25 mouse cellular contexts compared by ENCODE assay signal in the genomic region with DNA sequence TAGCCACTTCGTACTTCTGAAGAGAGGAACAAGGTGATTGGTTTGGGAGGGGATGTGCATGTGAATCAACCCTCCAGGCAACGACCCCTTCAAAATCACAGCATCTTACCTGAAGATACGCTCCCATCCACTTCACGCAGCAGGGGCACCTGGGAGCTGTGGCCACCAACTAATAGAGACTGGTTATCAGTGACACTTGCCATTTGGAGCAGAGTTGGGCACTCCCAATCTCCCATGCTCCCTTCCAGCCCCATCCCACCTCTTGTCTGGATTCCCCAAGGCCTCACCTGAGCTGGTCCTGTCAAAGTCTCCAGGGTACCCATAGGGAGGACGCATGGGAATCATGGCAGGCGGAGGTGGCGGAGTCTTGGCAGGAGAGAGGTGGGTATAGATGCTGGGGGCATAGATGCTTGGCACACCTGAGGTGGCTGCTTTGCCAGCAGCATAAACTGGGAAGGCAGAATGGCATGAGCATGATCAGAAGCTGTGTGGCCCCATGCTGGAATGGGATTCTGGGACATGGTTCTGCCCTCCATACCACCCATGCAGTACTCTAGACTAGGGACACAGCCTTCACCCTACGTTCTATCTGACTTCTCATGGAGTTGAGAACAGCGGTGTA. TPM values are rescaled to one million over a fixed set of nuclear protein-coding genes. Genes with fewer than 3 reads are reported as not detected.
DNase-seq lines count a peak whose midpoint lies in the region; ATAC-seq and TF ChIP-seq lines count a peak whose summit lies in the region.
"Had no signal": no experiment of that assay in that cellular context is flagged by ENCODE, and none has a peak within 500 bp of the region (broad histone marks: within the 10 kb centered on the region; RNA-seq: fewer than 3 reads in every experiment).

No protein-coding gene starts in this region.

- H3K27me3 ChIP-seq in hindbrain, embryonic 10.5 days (ENCODE audit: insufficient read depth, poor library complexity, severe bottlenecking) = no peaks in the 10 kb centered on the region
- H3K27me3 ChIP-seq in hindbrain, embryonic 16.5 days (replicated peaks; ENCODE audit: control insufficient read depth, insufficient read depth, low read length) = no peaks in the 10 kb centered on the region
- H3K27me3 ChIP-seq in hindbrain, embryonic 15.5 days = no peaks in the 10 kb centered on the region
- no peaks in the 10 kb centered on the region for H3K27me3 ChIP-seq in forebrain, embryonic 12.5 days
- H3K27me3 ChIP-seq: lung, embryonic 15.5 days; midbrain, embryonic 12.5 days had no signal

- H3K9ac ChIP-seq in hindbrain, embryonic 16.5 days (ENCODE audit: low read depth, low read length) = no peak overlapping the region
- no peak overlapping the region for H3K9ac ChIP-seq in hindbrain, embryonic 15.5 days
- H3K9ac ChIP-seq in forebrain, embryonic 12.5 days = no peak overlapping the region

- TF ChIP-seq CTCF in lung, adult 2 months (IDR thresholded peaks at IDR 0.05; ENCODE audit: insufficient read depth, low read length) = no peak
- TF ChIP-seq CTCF in cortical plate, adult 2 months (IDR thresholded peaks at IDR 0.05; ENCODE audit: extremely low read depth, insufficient read depth, low read length) = no peak

- intact Hi-C loops in left cerebral cortex, postnatal 25 days (cut with DNase I) = loop anchor here (5.0 kb wide), 1 partner anchor 138 kb away; no protein-coding TSS in a partner anchor

- 95% methylated on average over 9 of the region's 9 CpGs for WGBS in hindbrain, embryonic 10.5 days
- WGBS in hindbrain, embryonic 16.5 days = 95% methylated on average over 9 of the region's 9 CpGs
- WGBS in lung, adult 2 months = 96% methylated on average over 9 of the region's 9 CpGs
- WGBS in hindbrain, embryonic 15.5 days = 99% methylated on average over 9 of the region's 9 CpGs
- 96% methylated on average over 9 of the region's 9 CpGs for WGBS in forebrain, embryonic 12.5 days

- no peak for ATAC-seq in hindbrain, embryonic 16.5 days
- ATAC-seq in hindbrain, embryonic 15.5 days (ENCODE audit: low FRiP score, low read depth) = no peak
- ATAC-seq in forebrain, embryonic 12.5 days (ENCODE audit: low FRiP score) = no peak
- ATAC-seq: activated CD4-positive, CD25-positive, alpha-beta regulatory T cell, adult 4 months; forebrain, embryonic 16.5 days; inflammation-experienced regulatory T-cells, adult 6 months had no signal

- TF ChIP-seq POLR2A in lung, adult 2 months (IDR thresholded peaks at IDR 0.05; ENCODE audit: borderline replicate concordance, extremely low read depth, low read depth, low read length) = 0 out of 2 replicates have a peak, but pooled peaks have one; percentile 10
- peak; percentile 3; the same call in 1 of the 2 replicates for TF ChIP-seq POLR2A in cortical plate, adult 2 months (IDR thresholded peaks at IDR 0.05; ENCODE audit: extremely low read depth, insufficient read depth, low read length)

- no peaks in the 10 kb centered on the region for H3K9me3 ChIP-seq in hindbrain, embryonic 10.5 days
- no peaks in the 10 kb centered on the region for H3K9me3 ChIP-seq in hindbrain, embryonic 16.5 days (ENCODE audit: control insufficient read depth, low read length)
- no peaks in the 10 kb centered on the region for H3K9me3 ChIP-seq in hindbrain, embryonic 15.5 days
- H3K9me3 ChIP-seq in forebrain, embryonic 12.5 days = no peaks in the 10 kb centered on the region
- H3K9me3 ChIP-seq: lung, embryonic 15.5 days; midbrain, embryonic 12.5 days had no signal

- peaks cover 54% of the 10 kb centered on the region for H3K36me3 ChIP-seq in hindbrain, embryonic 10.5 days
- H3K36me3 ChIP-seq in hindbrain, embryonic 16.5 days (ENCODE audit: control insufficient read depth, insufficient read depth, low read length) = peaks cover 4% of the 10 kb centered on the region
- peaks cover 8% of the 10 kb centered on the region for H3K36me3 ChIP-seq in hindbrain, embryonic 15.5 days
- peaks cover 24% of the 10 kb centered on the region for H3K36me3 ChIP-seq in forebrain, embryonic 12.5 days (replicated peaks)

- peak overlapping the region; percentile 99 for H3K27ac ChIP-seq in hindbrain, embryonic 10.5 days
- no peak overlapping the region for H3K27ac ChIP-seq in hindbrain, embryonic 16.5 days (ENCODE audit: low read depth, low read length)
- H3K27ac ChIP-seq in cortical plate, adult 2 months (ENCODE audit: insufficient read depth, low read length) = no peak overlapping the region
- H3K27ac ChIP-seq in hindbrain, embryonic 15.5 days (replicated peaks) = no peak overlapping the region
- no peak overlapping the region for H3K27ac ChIP-seq in forebrain, embryonic 12.5 days
- H3K27ac ChIP-seq: midbrain, embryonic 12.5 days had no signal

- H3K4me2 ChIP-seq in hindbrain, embryonic 16.5 days (ENCODE audit: low read length) = no peak overlapping the region
- H3K4me2 ChIP-seq in hindbrain, embryonic 15.5 days = peak overlapping the region; percentile 50
- H3K4me2 ChIP-seq in forebrain, embryonic 12.5 days = no peak overlapping the region; the same call in 1 of the 2 replicates

- peaks cover 25% of the 10 kb centered on the region for H3K4me1 ChIP-seq in hindbrain, embryonic 10.5 days (replicated peaks)
- H3K4me1 ChIP-seq in hindbrain, embryonic 16.5 days (ENCODE audit: control insufficient read depth, insufficient read depth, low read depth, low read length) = peaks cover 18% of the 10 kb centered on the region
- H3K4me1 ChIP-seq in lung, adult 2 months (ENCODE audit: control insufficient read depth, insufficient read depth, low read length) = peaks cover 7% of the 10 kb centered on the region
- peaks cover 4% of the 10 kb centered on the region for H3K4me1 ChIP-seq in cortical plate, adult 2 months (ENCODE audit: control insufficient read depth, insufficient read depth, low read length)
- H3K4me1 ChIP-seq in hindbrain, embryonic 15.5 days (replicated peaks) = peaks cover 28% of the 10 kb centered on the region
- peaks cover 24% of the 10 kb centered on the region for H3K4me1 ChIP-seq in forebrain, embryonic 12.5 days

- DNase-seq in hindbrain, embryonic 10.5 days (ENCODE audit: low spot score) = no peak
- no peak for DNase-seq in lung, adult 2 months
- no peak for DNase-seq in lung, postnatal 25 days (ENCODE audit: low spot score)
- DNase-seq in left cerebral cortex, postnatal 25 days (ENCODE audit: low spot score in 2 of 2) = no peak
- DNase-seq: adrenal gland, postnatal 10 days; gastrocnemius, postnatal 36 days; heart, postnatal 14 days; layer of hippocampus, postnatal 36 days had no signal

- H3K4me3 ChIP-seq in hindbrain, embryonic 10.5 days = no peak overlapping the region
- no peak overlapping the region for H3K4me3 ChIP-seq in hindbrain, embryonic 16.5 days (ENCODE audit: low read length)
- H3K4me3 ChIP-seq in lung, adult 2 months (replicated peaks; ENCODE audit: extremely low read depth, low read depth, low read length) = no peak overlapping the region
- H3K4me3 ChIP-seq in cortical plate, adult 2 months (ENCODE audit: insufficient read depth, low read length) = no peak overlapping the region
- no peak overlapping the region for H3K4me3 ChIP-seq in hindbrain, embryonic 15.5 days
- H3K4me3 ChIP-seq in forebrain, embryonic 12.5 days (replicated peaks) = no peak overlapping the region

RNA-seq across cellular contexts. Expression of gene Usf2, which starts 2.4 kb away (rescaled TPM):
- polyA plus RNA-seq in hindbrain, embryonic 10.5 days (2016; fragmentation: Nextera tagmentation; extraction: Ambion mirVana) = 23.6 and 26.3 TPM in 2 replicates
- polyA plus RNA-seq in hindbrain, embryonic 16.5 days (2015; fragmentation: Nextera tagmentation; extraction: Ambion mirVana) = 25.7 and 27.3 TPM in 2 replicates
- polyA plus RNA-seq in lung, adult 2 months (2012; rRNA removed) = 122 and 190 TPM in 2 replicates
- 202 and 241 TPM in 2 replicates for polyA plus RNA-seq in cortical plate, adult 2 months (2012; rRNA removed)
- 27.3 and 29.3 TPM in 2 replicates for polyA plus RNA-seq in hindbrain, embryonic 15.5 days (2015; fragmentation: Nextera tagmentation; extraction: Ambion mirVana)
- 100 to 1,000 TPM; 139 to 144 TPM for total RNA-seq in left cerebral cortex, postnatal 25 days (2021)
- polyA plus RNA-seq in forebrain, embryonic 12.5 days (2016; fragmentation: Nextera tagmentation; extraction: Ambion mirVana) = 26.4 and 27.3 TPM in 2 replicates

RNA-seq across cellular contexts. Expression of gene Lsr, which starts 14.3 kb away (rescaled TPM):
- 21.2 and 29.8 TPM in 2 replicates for polyA plus RNA-seq in hindbrain, embryonic 10.5 days (2016; fragmentation: Nextera tagmentation; extraction: Ambion mirVana)
- polyA plus RNA-seq in hindbrain, embryonic 16.5 days (2015; fragmentation: Nextera tagmentation; extraction: Ambion mirVana) = 24.1 and 27.8 TPM in 2 replicates
- 93.0 and 116 TPM in 2 replicates for polyA plus RNA-seq in lung, adult 2 months (2012; rRNA removed)
- polyA plus RNA-seq in cortical plate, adult 2 months (2012; rRNA removed) = 10.2 and 11.3 TPM in 2 replicates
- polyA plus RNA-seq in hindbrain, embryonic 15.5 days (2015; fragmentation: Nextera tagmentation; extraction: Ambion mirVana) = 24.3 and 24.4 TPM in 2 replicates
- 1 to 10 TPM; 8.8 to 9.9 TPM for total RNA-seq in left cerebral cortex, postnatal 25 days (2021)
- 24.1 and 26.4 TPM in 2 replicates for polyA plus RNA-seq in forebrain, embryonic 12.5 days (2016; fragmentation: Nextera tagmentation; extraction: Ambion mirVana)

RNA-seq across cellular contexts. Expression of gene Fam187b, which starts 14.6 kb away (rescaled TPM):
- polyA plus RNA-seq in hindbrain, embryonic 10.5 days (2016; fragmentation: Nextera tagmentation; extraction: Ambion mirVana) = 1.4 and 2.0 TPM in 2 replicates
- 0.63 and 0.82 TPM in 2 replicates for polyA plus RNA-seq in hindbrain, embryonic 16.5 days (2015; fragmentation: Nextera tagmentation; extraction: Ambion mirVana)
- polyA plus RNA-seq in lung, adult 2 months (2012; rRNA removed) = 5.7 and 7.2 TPM in 2 replicates
- 0.15 and 0.38 TPM in 2 replicates for polyA plus RNA-seq in cortical plate, adult 2 months (2012; rRNA removed)
- polyA plus RNA-seq in hindbrain, embryonic 15.5 days (2015; fragmentation: Nextera tagmentation; extraction: Ambion mirVana) = 0.69 and 1.1 TPM in 2 replicates
- total RNA-seq in left cerebral cortex, postnatal 25 days (2021) = not detected
- 0.82 and 1.2 TPM in 2 replicates for polyA plus RNA-seq in forebrain, embryonic 12.5 days (2016; fragmentation: Nextera tagmentation; extraction: Ambion mirVana)
- total RNA-seq: gastrocnemius, postnatal 36 days; left cerebral cortex, postnatal 36 days; monocyte, adult 5-6 weeks had no signal
- polyA plus RNA-seq: erythroblast, embryonic 14.5 days had no signal

RNA-seq across cellular contexts. Expression of gene Hamp, which starts 15.1 kb away (rescaled TPM):
- not detected in 2 replicates for polyA plus RNA-seq in hindbrain, embryonic 10.5 days (2016; fragmentation: Nextera tagmentation; extraction: Ambion mirVana)
- polyA plus RNA-seq in hindbrain, embryonic 16.5 days (2015; fragmentation: Nextera tagmentation; extraction: Ambion mirVana) = not detected in 2 replicates
- 34.5 and 45.7 TPM in 2 replicates for polyA plus RNA-seq in lung, adult 2 months (2012; rRNA removed)
- not detected in 2 replicates for polyA plus RNA-seq in cortical plate, adult 2 months (2012; rRNA removed)
- not detected in 2 replicates for polyA plus RNA-seq in hindbrain, embryonic 15.5 days (2015; fragmentation: Nextera tagmentation; extraction: Ambion mirVana)
- total RNA-seq in left cerebral cortex, postnatal 25 days (2021) = not detected
- polyA plus RNA-seq in forebrain, embryonic 12.5 days (2016; fragmentation: Nextera tagmentation; extraction: Ambion mirVana) = not detected in 2 replicates
- total RNA-seq: gastrocnemius, postnatal 36 days; layer of hippocampus, postnatal 36 days; left cerebral cortex, postnatal 36 days; monocyte, adult 5-6 weeks had no signal
- polyA plus RNA-seq: activated CD4-positive, CD25-positive, alpha-beta regulatory T cell, adult 4 months; erythroblast, embryonic 14.5 days; forebrain, embryonic 16.5 days; inflammation-experienced regulatory T-cells, adult 6 months; kidney, embryonic 14.5 days; liver, embryonic 11.5 days; lung, embryonic 15.5 days; macrophage; midbrain, embryonic 12.5 days; neural tube, embryonic 14.5 days; urinary bladder, adult 2 months had no signal

RNA-seq across cellular contexts. Expression of gene Hamp2, which starts 34.5 kb away (rescaled TPM):
- not detected in 2 replicates for polyA plus RNA-seq in hindbrain, embryonic 10.5 days (2016; fragmentation: Nextera tagmentation; extraction: Ambion mirVana)
- polyA plus RNA-seq in hindbrain, embryonic 16.5 days (2015; fragmentation: Nextera tagmentation; extraction: Ambion mirVana) = 0.44 TPM in 1 of 2 replicates, not detected in the other
- 0.75 TPM in 1 of 2 replicates, not detected in the other for polyA plus RNA-seq in lung, adult 2 months (2012; rRNA removed)
- polyA plus RNA-seq in cortical plate, adult 2 months (2012; rRNA removed) = not detected in 2 replicates
- polyA plus RNA-seq in hindbrain, embryonic 15.5 days (2015; fragmentation: Nextera tagmentation; extraction: Ambion mirVana) = not detected in 2 replicates
- total RNA-seq in left cerebral cortex, postnatal 25 days (2021) = not detected
- not detected in 2 replicates for polyA plus RNA-seq in forebrain, embryonic 12.5 days (2016; fragmentation: Nextera tagmentation; extraction: Ambion mirVana)
- total RNA-seq: gastrocnemius, postnatal 36 days; layer of hippocampus, postnatal 36 days; left cerebral cortex, postnatal 36 days; monocyte, adult 5-6 weeks had no signal
- polyA plus RNA-seq: activated CD4-positive, CD25-positive, alpha-beta regulatory T cell, adult 4 months; erythroblast, embryonic 14.5 days; forebrain, embryonic 16.5 days; inflammation-experienced regulatory T-cells, adult 6 months; kidney, embryonic 14.5 days; liver, embryonic 11.5 days; lung, embryonic 15.5 days; macrophage; midbrain, embryonic 12.5 days; neural tube, embryonic 14.5 days; urinary bladder, adult 2 months had no signal
